Comparison of ENCODE assay signal across 12 mouse cellular contexts in genomic region chr1:168265090-168265489, GRCm38 (mm10).
"Had no signal": no experiment of that assay in that cellular context is flagged by ENCODE, and none has a peak within 500 bp of the region (broad histone marks: within the 10 kb centered on the region; RNA-seq: fewer than 3 reads in every experiment).

No protein-coding gene starts in this region.

- H3K4me2 ChIP-seq: intestine, embryonic 15.5 days; kidney, embryonic 15.5 days; liver, embryonic 11.5 days; liver, embryonic 15.5 days; neural tube, embryonic 12.5 days had no signal

- DNase-seq: lung, adult 2 months; right cerebral cortex, adult 18-20 months; right cerebral cortex, postnatal 25 days; thymus, adult 18-20 months; thymus, postnatal 14 days had no signal

- H3K4me3 ChIP-seq: intestine, embryonic 15.5 days; kidney, embryonic 15.5 days; limb, embryonic 10.5 days; liver, embryonic 15.5 days; myocyte; neural tube, embryonic 12.5 days had no signal

- H3K4me1 ChIP-seq: liver, embryonic 15.5 days had no signal

- H3K9ac ChIP-seq: intestine, embryonic 15.5 days; kidney, embryonic 15.5 days; liver, embryonic 15.5 days; neural tube, embryonic 12.5 days had no signal

- H3K9me3 ChIP-seq: intestine, embryonic 15.5 days; kidney, embryonic 15.5 days; limb, embryonic 10.5 days; liver, embryonic 15.5 days; neural tube, embryonic 12.5 days had no signal

- H3K36me3 ChIP-seq: intestine, embryonic 15.5 days; liver, embryonic 15.5 days; neural tube, embryonic 12.5 days had no signal

- H3K27me3 ChIP-seq: intestine, embryonic 15.5 days; kidney, embryonic 15.5 days; neural tube, embryonic 12.5 days had no signal

- H3K27ac ChIP-seq: intestine, embryonic 15.5 days; kidney, embryonic 15.5 days; limb, embryonic 10.5 days; liver, embryonic 15.5 days; neural tube, embryonic 12.5 days had no signal
